Mouse (Mus musculus): ENCODE data around the gene Sgcd. TPM values are rescaled to one million over a fixed set of nuclear protein-coding genes. Genes with fewer than 3 reads are reported as not detected.

The Sgcd gene
- polyA plus RNA-seq, 1 experiment from 2014 or later: 3.7 TPM

DNA sequence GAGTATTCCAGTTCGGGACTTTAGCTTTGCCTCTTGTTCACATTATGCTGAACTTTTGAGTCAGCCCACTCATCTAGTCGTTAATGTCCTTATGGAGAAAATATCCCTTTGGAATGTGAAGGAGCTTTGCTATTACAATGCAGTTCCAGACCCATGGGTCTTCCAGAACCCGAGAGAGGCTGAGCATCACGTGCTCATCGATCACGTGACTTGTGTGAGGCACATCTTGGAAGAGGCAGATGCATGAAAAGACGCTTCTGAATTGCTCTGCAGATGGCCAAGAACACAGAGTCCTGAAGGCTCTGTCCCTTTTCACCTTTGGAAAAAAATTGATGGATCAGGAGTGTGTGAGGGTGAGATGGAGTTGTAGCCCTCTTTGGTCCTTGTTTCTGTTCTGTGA lies 1120.2 kb downstream of the Sgcd start:
- no peak overlapping the region for H3K9ac ChIP-seq (replicated peaks; ENCODE audit: low read depth, low read length)
- H3K9me3 ChIP-seq (ENCODE audit: control insufficient read depth, low read length): no peaks in the 10 kb centered on the region
- no peaks in the 10 kb centered on the region for H3K27me3 ChIP-seq (replicated peaks; ENCODE audit: control insufficient read depth, insufficient read depth, low read length)
- ATAC-seq: no peak
- no peak overlapping the region for H3K4me3 ChIP-seq (replicated peaks; ENCODE audit: low read length)
- no peaks in the 10 kb centered on the region for H3K4me1 ChIP-seq (replicated peaks; ENCODE audit: control insufficient read depth, insufficient read depth, low read length)
- no peak overlapping the region for H3K4me2 ChIP-seq (ENCODE audit: low read length)
- 74% methylated on average over 7 of the region's 7 CpGs for WGBS
- H3K36me3 ChIP-seq (ENCODE audit: control insufficient read depth, insufficient read depth): no peaks in the 10 kb centered on the region
- H3K27ac ChIP-seq (ENCODE audit: low read length): no peak overlapping the region

DNA sequence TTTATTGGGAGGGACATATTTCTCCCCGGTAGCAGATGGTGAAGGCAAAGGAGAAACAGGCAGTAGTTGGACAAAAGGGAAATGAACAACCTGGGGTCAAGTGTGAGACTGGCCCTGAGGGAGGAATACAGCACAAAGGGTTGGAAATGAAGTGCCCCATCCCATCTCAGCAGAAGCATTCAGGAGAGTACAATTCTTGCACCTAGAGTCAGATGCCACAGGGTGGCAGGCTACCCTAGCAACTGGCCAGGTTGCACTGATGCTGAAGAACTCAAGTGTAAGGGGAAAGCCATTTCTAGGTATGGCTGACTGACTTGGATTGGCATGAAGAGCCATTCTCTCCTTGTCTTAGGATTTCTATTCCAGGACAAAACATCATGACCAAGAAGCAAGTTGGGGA lies 1124.0 kb downstream of the Sgcd start:
- Histone ChIP-seq H3K27me3 (replicated peaks; ENCODE audit: control insufficient read depth, insufficient read depth, low read length) (no peaks in the 10 kb centered on the region), H3K4me3 (replicated peaks; ENCODE audit: low read length) (no peak overlapping the region), H3K27ac (ENCODE audit: low read length) (no peak overlapping the region), H3K9ac (replicated peaks; ENCODE audit: low read depth, low read length) (no peak overlapping the region), H3K4me1 (replicated peaks; ENCODE audit: control insufficient read depth, insufficient read depth, low read length) (no peaks in the 10 kb centered on the region), H3K9me3 (ENCODE audit: control insufficient read depth, low read length) (no peaks in the 10 kb centered on the region), H3K36me3 (ENCODE audit: control insufficient read depth, insufficient read depth) (no peaks in the 10 kb centered on the region), H3K4me2 (ENCODE audit: low read length) (no peak overlapping the region)
- ATAC-seq: peak; percentile 66; the same call in 1 of the 2 replicates
- 81% methylated on average over 1 of the region's 1 CpGs for WGBS

DNA sequence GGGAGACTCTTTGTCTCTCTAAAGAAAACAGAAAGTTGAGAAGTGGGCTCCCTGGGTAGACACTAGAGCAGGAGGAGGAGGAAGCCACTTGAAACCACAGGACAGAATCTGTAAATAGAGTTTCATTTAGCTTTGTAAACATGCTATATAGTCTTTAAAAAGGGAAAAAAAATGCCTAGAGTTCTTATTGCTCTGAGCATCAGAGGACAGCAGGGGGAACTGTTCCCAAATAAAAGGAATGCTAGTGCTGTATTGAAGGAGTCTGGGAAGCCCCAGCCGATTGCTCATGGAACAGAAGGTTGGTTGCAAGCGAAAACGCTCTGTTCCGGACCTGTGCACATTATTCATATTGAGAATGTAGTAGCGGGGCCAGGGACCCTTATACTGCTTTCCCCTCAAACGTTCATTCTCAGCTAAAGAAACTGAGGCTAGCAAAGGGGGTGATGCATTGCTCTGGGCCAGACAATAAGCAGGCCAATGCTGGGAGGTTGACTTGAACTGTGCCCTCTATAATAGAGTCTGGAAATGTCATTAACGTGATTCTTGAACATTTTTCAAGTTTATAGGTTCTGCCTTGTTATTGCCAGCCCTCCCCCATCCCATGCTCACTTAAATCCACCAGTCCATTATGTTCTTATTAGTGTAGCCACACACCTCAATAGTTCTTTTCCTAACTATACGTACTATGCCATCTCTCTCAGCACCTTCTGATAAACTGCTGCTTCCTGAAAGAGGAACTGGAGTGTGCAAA lies 1140.4 kb downstream of the Sgcd start:
- ATAC-seq: peak; percentile 93
- Histone ChIP-seq H3K9ac (replicated peaks; ENCODE audit: low read depth, low read length) (no peak overlapping the region), H3K36me3 (ENCODE audit: control insufficient read depth, insufficient read depth) (no peaks in the 10 kb centered on the region), H3K27me3 (replicated peaks; ENCODE audit: control insufficient read depth, insufficient read depth, low read length) (no peaks in the 10 kb centered on the region), H3K4me1 (replicated peaks; ENCODE audit: control insufficient read depth, insufficient read depth, low read length) (no peaks in the 10 kb centered on the region; the same call in 1 of the 2 replicates), H3K9me3 (ENCODE audit: control insufficient read depth, low read length) (no peaks in the 10 kb centered on the region), H3K27ac (ENCODE audit: low read length) (no peak overlapping the region), H3K4me3 (replicated peaks; ENCODE audit: low read length) (no peak overlapping the region), H3K4me2 (ENCODE audit: low read length) (no peak overlapping the region)
- WGBS: 24% methylated on average over 8 of the region's 8 CpGs

DNA sequence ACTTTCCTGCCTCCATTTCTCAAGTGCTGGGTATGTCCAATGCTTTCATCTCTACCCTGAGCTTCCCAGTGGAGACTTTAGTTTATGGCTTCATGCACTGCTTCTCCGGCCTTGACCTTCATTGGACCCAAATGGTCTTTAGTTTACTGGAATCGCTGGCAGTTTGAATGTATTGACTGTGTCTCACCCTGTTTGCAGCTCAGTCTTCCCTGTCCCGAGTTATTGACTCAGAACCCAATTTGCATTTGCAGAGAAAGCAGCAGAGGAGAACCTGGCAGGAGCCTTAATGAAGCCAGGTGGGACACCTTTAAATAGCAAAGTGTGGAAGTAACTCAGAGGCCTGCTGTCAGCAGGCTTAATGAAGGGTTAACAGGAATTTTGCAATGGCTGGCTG lies 1140.9 kb downstream of the Sgcd start:
- no peak overlapping the region for H3K9ac ChIP-seq (replicated peaks; ENCODE audit: low read depth, low read length)
- H3K27ac ChIP-seq (ENCODE audit: low read length): no peak overlapping the region
- no peaks in the 10 kb centered on the region for H3K36me3 ChIP-seq (ENCODE audit: control insufficient read depth, insufficient read depth)
- 37% methylated on average over 3 of the region's 3 CpGs for WGBS
- no peaks in the 10 kb centered on the region for H3K9me3 ChIP-seq (ENCODE audit: control insufficient read depth, low read length)
- no peak overlapping the region for H3K4me3 ChIP-seq (replicated peaks; ENCODE audit: low read length)
- no peak overlapping the region for H3K4me2 ChIP-seq (ENCODE audit: low read length)
- H3K27me3 ChIP-seq (replicated peaks; ENCODE audit: control insufficient read depth, insufficient read depth, low read length): no peaks in the 10 kb centered on the region
- no peaks in the 10 kb centered on the region; the same call in 1 of the 2 replicates for H3K4me1 ChIP-seq (replicated peaks; ENCODE audit: control insufficient read depth, insufficient read depth, low read length)
- 0 out of 2 replicates have a peak, but pooled peaks have one; percentile 12 for ATAC-seq

DNA sequence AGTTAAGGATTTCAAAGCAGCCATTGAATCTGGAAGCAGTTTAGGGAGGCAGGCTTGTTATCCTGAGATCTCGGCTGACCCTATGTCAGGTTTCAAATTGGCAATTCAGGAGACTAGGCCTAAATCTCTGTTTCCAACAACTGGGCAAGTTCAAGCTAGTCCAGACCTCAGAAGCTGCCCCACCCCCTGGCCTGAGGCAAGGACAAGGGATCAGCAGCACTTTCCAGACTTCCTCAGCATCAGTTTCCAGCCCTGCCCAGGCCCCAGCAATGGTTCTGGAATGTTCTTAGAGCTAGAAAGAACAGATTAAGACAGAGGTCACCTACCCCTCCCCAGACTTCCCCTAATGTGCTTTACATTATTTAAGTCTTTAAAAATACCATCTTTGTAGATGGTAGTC lies 1142.1 kb downstream of the Sgcd start:
- Histone ChIP-seq H3K9ac (replicated peaks; ENCODE audit: low read depth, low read length) (no peak overlapping the region), H3K9me3 (ENCODE audit: control insufficient read depth, low read length) (no peaks in the 10 kb centered on the region), H3K4me3 (replicated peaks; ENCODE audit: low read length) (no peak overlapping the region), H3K4me1 (replicated peaks; ENCODE audit: control insufficient read depth, insufficient read depth, low read length) (no peaks in the 10 kb centered on the region; the same call in 1 of the 2 replicates), H3K27ac (ENCODE audit: low read length) (no peak overlapping the region), H3K27me3 (replicated peaks; ENCODE audit: control insufficient read depth, insufficient read depth, low read length) (no peaks in the 10 kb centered on the region), H3K36me3 (ENCODE audit: control insufficient read depth, insufficient read depth) (no peaks in the 10 kb centered on the region), H3K4me2 (ENCODE audit: low read length) (no peak overlapping the region)
- ATAC-seq: no peak
- WGBS: 37% methylated on average over 1 of the region's 1 CpGs

Measured in forebrain, embryonic 16.5 days (tissue).